Mouse (Mus musculus): ENCODE results near the gene Aplf. TPM values are rescaled to one million over a fixed set of nuclear protein-coding genes. Genes with fewer than 3 reads are reported as not detected.
"Not testable (repeated sequence)": the region's sequence is repeated elsewhere in the genome, so short reads cannot be mapped to it uniquely, and the experiment has no call there.

Gene Aplf
- total RNA-seq, 2 experiments from 2014 or later: 2.4 to 2.6 TPM

DNA sequence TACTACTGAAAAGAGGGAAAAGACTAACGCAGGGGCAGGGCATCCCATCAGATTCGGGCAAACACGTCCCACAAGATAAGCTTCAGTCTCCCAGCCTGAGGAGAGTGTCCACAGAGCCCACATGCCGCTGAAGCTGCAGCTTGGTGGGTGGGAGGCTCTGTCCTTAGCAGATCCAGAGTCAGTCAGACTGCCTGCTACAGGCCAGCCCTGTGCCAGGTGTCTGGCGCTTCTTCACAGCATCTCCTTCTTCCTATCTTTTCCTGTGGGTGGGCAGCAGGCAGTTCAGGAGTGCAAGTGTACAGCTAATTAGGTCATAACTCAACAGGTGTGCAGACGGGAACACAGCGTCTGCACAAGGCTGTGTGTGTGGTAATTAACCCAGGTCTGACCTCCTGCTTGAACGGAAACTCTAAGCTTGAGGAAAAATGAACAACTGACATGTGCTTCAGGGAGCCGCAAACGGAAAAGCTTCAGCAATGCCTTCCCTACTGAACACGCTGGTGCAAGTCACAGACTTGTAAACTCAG is 33.8 kb downstream of the Aplf start:
- DNase-seq: no peak
- intact Hi-C loops (cut with DNase I): no loop called here

- no peak for DNase-seq
- intact Hi-C loops (cut with DNase I): no loop called here
Observed at GRCm38 (mm10) chr6:87632176-87632575, 39.8 kb downstream of the Aplf start.

- intact Hi-C loops (cut with DNase I); DNase-seq: not testable (repeated sequence)
Observed at GRCm38 (mm10) chr6:87628936-87629335, 43.1 kb downstream of the Aplf start.

DNA sequence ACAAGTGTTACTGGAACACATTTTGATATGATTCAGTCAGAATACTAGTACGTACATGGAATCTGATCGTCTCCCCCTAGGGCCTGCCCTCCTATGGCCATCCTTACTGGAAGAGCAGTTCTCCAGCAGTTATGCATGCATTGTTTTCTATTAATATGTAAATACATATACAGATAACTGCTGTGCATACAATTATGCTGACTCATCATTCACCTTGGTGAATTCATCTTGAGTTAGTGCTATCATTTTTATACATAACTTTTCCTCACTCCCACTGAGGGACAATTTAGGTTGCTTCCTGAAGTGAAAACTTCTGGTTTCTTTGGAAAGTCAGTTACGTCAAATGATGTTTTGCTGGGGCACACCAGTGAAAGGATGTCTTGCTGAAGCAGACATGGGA is 48.8 kb downstream of the Aplf start:
- DNase-seq: no peak
- intact Hi-C loops (cut with DNase I): no loop called here

GRCm38 (mm10) chr6:87621281-87621680 is 50.7 kb downstream of the Aplf start:
- intact Hi-C loops (cut with DNase I): no loop called here
- DNase-seq: peak; percentile 21 to 47

- DNase-seq: no peak
- intact Hi-C loops (cut with DNase I): no loop called here
Observed at GRCm38 (mm10) chr6:87618021-87618420, 54.0 kb downstream of the Aplf start.

GRCm38 (mm10) chr6:87615696-87616083 is 56.3 kb downstream of the Aplf start:
- no peak for DNase-seq
- intact Hi-C loops (cut with DNase I): loop anchor here (2.0 kb wide), 1 partner anchor 55 kb away; no protein-coding TSS in a partner anchor

- peak; percentile 55 to 71 for DNase-seq
- intact Hi-C loops (cut with DNase I): no loop called here
Observed at GRCm38 (mm10) chr6:87614794-87615695, 56.9 kb downstream of the Aplf start.

- peak; percentile 44 to 80 for DNase-seq
Observed at GRCm38 (mm10) chr6:87599825-87600224, 72.2 kb downstream of the Aplf start.

DNA sequence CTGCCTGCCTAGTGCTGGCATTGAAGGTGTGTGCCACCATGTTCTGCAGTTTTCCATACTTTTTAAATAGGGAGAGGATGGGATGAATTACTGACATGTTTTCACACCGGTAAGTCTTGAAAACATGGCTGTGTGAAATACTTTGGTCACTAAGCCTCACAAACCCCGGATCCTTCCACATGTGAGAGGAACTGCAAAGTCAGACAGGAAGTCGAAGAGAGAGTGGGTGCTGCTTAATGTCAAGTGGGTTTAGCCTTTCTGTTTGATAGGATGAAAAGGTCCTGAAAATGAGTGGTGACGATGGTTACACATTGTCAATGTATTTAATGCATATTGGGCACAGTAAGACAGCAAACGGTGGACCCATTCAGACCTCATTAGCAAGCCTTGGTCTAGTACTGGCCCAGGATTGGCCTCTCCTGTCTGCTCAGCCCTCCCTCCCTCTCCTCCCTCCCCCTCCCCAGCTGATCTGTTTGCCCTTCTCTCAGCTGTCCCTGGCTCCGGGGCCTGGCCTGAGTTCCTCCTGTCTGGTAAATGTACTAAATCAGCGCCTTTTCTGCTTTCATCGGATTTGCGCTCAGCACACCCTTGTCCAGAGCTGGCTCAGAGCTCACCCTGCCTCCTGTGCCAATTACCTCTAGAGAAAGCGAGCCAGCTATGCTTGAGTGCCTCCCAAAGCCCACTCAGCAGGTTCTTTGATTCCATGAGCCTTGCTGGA is 74.7 kb downstream of the Aplf start:
- intact Hi-C loops (cut with DNase I): no loop called here

More at GRCm38 (mm10) chr6:87599825-87600224, 72.2 kb downstream of the Aplf start:
- intact Hi-C loops (cut with DNase I): no loop called here

GRCm38 (mm10) chr6:87594188-87594587 is 77.8 kb downstream of the Aplf start:
- intact Hi-C loops (cut with DNase I): no loop called here

More for the DNA sequence above, 74.7 kb downstream of the Aplf start:
- DNase-seq: peak in 1 of 2 experiments; percentile 9

GRCm38 (mm10) chr6:87590394-87591281 is 81.4 kb downstream of the Aplf start, which contains the start of gene Prokr1:
Gene Prokr1, minus strand, starts transcription at chr6:87590743.
- peak; percentile 54 to 55 for DNase-seq
- intact Hi-C loops (cut with DNase I): no loop called here

More at GRCm38 (mm10) chr6:87594188-87594587, 77.8 kb downstream of the Aplf start:
- no peak for DNase-seq

- DNase-seq: no peak
- intact Hi-C loops (cut with DNase I): no loop called here
Observed at GRCm38 (mm10) chr6:87589718-87590393, 82.1 kb downstream of the Aplf start.

DNA sequence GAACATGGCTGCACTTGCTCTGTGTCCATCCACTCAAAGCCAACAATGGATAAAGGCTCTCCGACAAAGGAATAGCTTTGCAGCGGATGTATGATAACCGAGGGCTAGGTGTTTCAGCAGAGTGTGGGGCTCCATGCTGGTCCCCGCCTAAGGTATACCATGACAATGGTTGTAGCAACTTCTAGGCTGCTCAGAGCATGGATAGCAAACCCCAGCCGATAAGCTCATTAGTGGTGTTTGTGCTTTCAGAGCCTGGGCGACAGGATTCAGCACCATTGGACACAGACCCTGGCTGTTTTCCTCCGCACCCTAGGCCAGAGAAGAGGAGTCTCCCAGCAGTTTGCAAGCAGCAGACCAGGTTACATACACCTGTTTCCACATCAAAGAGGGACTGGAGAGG is 88.0 kb downstream of the Aplf start:
- no peak for DNase-seq
- intact Hi-C loops (cut with DNase I): no loop called here

- intact Hi-C loops (cut with DNase I): no loop called here
- DNase-seq: no peak
Observed at GRCm38 (mm10) chr6:87583183-87583611, 88.8 kb downstream of the Aplf start.

DNA sequence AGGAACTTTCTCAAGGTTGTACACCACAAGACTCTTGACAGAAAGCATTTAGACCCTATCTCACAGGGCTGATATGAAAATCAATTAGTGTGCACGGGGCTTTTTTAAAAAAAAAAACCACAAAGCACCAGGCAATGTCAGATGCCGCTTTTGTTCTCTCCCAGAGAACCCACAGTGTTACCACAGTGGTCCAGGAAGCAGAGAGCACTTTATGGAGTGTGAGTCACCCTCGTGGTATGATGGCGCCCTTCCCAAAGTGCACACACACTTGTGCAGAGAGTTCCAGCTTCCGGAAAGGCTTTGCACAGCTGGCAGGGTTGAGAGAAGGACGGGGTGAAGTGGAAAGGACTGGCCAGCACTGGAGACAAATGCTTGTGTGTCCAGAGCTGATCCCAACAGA is 89.5 kb downstream of the Aplf start:
- DNase-seq: peak in 1 of 2 experiments; percentile 63
- intact Hi-C loops (cut with DNase I): no loop called here

- intact Hi-C loops (cut with DNase I): no loop called here
- no peak for DNase-seq
Observed at GRCm38 (mm10) chr6:87581581-87581980, 90.4 kb downstream of the Aplf start.

- no peak for DNase-seq
- intact Hi-C loops (cut with DNase I): no loop called here
Observed at GRCm38 (mm10) chr6:87581071-87581470, 90.9 kb downstream of the Aplf start.
